Mouse (Mus musculus): ENCODE measurements around the gene Ddc.

Ddc gene

DNA sequence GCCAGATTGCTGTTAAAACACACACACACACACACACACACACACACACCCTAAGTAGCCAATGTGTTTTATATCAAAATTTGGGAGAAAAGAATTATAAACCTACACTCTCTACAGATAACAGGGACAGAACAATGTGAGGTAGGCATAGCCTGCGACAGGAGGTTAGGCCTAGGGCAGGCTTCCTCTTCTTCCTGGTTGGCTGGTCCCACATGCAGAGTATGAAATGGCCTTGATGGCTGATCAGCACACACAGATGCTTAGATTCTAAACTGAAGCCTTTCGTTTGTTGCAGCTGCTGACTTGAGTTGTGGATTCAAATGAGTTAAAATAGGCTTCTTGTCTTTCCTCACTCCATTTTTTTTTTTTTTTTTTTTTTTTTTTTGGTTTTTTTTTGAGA, 120.1 kb downstream of the Ddc start:
- DNase-seq (ENCODE audit: low spot score): no peak

DNA sequence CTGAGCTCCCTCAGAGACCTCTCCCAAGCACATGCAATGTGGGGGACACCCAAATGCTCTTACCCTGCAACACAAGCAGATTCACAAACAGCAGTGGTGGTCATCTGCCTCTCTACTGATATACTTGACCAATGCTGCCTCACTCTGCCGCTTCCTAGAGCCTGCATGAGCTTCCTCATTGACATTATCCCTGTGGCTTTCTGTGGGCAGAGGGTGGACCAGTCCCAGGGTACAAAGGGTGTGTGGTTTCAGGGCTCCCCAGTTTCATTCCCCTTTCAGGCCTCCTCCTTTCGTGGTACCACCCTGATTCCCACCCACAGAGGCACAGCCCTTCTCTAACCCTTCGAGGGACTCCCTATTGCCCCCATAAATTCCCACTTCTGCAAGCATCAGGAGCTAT, 120.7 kb downstream of the Ddc start:
- DNase-seq (ENCODE audit: low spot score): no peak

GRCm38 (mm10) chr11:11776822-11777174, 121.1 kb downstream of the Ddc start:
- DNase-seq (ENCODE audit: low spot score): no peak

DNA sequence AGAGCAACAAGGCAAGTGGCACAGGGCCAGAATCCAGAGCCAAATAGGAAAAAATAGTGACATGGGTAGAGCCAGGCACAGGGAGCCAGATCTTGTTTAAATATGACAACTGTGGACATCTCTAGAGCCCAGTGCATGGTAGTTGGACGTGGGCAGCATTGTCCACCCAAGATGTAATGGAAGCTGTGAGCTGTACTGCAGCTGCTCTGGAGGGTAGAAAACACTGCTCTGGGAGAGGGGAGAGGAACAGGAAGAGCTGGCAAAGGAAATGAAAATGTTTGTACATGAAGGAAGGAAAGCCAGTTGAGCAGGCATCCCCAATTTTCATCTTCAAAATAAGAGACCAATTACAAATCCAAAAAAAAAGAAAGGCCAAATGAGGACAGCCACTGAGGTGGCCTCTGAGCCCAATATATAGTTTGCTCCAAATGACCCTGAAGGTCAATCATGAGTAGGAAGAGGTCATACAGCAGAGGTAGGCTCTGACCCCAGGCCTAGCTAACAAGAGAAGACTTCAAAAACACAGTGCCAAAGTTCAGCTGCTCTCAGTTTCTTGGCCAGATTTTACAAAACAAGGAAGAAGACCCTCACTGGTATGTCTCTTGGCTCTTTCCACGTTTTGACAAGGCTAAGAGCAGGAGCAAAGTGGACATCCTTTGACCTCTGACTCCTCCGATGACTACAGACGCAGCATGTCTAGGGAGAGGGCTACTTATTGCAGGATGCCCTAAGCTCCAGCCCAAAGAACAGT, 121.7 kb downstream of the Ddc start:
- DNase-seq (ENCODE audit: low spot score): no peak

GRCm38 (mm10) chr11:11774893-11775292, 123.1 kb downstream of the Ddc start:
- no peak for DNase-seq (ENCODE audit: low spot score)

- DNase-seq (ENCODE audit: low spot score): no peak
Measured at GRCm38 (mm10) chr11:11774384-11774783, 123.6 kb downstream of the Ddc start.

DNA sequence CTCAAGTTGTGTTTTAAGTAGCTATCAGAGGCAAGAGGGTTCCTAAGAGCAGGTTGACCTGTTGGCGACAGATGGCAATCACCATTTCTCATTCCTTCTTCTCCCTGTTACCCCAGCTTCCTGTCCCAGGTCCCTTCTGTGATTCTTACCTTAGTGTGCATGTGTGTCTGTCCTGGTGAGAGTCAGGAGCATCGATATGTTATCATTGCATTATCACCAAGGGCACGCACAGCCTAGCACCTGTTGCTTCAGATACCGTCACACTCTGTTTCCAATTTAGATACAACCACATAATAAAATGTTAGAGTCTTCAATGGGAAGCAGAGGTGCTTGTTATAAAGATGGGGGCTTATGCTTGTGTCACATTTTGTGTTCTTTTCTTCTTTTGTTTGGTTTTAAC, 125.7 kb downstream of the Ddc start:
- DNase-seq (ENCODE audit: low spot score): no peak

DNA sequence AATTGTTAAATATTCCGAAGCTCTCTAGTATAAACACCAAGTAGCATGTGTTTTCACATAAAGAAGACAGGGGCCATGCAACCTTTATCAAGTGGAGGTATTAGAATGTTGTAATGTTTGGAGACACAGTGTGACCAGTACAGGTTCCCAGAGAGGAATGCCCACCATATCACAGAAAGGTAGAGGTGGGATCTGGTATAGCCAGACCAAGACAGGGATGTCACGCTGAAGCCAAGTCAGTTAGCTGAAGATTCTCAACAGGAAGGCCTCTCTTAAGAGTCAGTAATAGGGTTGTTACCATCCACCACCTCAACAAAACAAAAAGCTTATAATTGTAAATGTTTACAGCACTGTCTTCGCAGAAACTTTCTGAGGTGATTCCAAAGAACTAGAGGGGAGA, 127.3 kb downstream of the Ddc start:
- no peak for DNase-seq (ENCODE audit: low spot score)

DNA sequence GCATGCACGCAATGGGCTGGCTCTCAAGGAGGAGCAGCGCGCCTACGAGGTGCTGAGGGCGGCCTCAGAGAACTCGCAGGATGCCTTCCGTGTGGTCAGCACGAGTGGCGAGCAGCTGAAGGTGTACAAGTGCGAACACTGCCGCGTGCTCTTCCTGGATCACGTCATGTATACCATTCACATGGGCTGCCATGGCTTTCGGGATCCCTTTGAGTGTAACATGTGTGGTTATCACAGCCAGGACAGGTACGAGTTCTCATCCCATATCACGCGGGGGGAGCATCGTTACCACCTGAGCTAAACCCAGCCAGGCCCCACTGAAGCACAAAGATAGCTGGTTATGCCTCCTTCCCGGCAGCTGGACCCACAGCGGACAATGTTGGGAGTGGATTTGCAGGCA, 128.7 kb downstream of the Ddc start:
- DNase-seq (ENCODE audit: low spot score): no peak

GRCm38 (mm10) chr11:11768057-11768456, 129.9 kb downstream of the Ddc start:
- DNase-seq (ENCODE audit: low spot score): no peak

- no peak for DNase-seq (ENCODE audit: low spot score)
Measured at GRCm38 (mm10) chr11:11766736-11767135, 131.2 kb downstream of the Ddc start.

DNA sequence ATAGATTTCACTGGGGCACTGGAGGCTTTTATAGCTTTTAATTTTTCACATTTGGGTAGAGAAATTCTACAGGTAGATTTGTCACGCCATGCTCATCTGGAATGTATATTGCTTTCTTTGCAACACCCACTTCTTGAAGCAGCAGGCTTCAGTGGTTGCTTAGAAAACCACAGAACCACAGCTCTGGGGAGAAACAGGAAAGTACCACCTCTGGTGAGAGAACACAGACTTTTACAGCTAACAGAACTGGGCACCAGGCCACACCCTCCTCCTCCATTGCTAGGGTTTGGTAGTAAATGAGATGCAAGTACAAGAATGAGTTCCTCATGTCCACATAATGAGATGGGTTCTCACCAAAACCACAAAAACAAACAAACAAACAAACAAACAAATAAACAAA, 131.8 kb downstream of the Ddc start:
- no peak for DNase-seq (ENCODE audit: low spot score)

DNA sequence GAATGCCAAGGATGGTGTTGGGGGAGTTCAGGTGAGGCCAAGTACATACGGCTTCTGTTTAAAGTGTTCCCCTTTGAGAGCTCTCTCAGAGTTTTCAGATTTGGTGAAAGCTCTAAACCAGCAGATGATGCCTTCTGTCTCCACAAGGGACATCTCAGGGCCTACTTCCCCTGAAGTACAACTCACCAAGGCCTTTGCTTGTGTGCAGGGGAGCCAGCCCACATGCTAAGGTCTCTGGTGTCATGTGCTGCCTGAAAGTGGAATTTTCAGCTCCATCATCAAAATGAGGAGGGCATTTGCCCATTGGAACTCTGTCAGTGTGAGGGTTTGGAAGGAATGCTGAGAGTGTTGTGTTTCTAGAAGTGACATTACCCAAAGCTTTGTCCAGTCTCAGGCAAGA, 132.5 kb downstream of the Ddc start:
- no peak for DNase-seq (ENCODE audit: low spot score)
